Comparison of ENCODE assay signal across 17 mouse cellular contexts in the genomic region with DNA sequence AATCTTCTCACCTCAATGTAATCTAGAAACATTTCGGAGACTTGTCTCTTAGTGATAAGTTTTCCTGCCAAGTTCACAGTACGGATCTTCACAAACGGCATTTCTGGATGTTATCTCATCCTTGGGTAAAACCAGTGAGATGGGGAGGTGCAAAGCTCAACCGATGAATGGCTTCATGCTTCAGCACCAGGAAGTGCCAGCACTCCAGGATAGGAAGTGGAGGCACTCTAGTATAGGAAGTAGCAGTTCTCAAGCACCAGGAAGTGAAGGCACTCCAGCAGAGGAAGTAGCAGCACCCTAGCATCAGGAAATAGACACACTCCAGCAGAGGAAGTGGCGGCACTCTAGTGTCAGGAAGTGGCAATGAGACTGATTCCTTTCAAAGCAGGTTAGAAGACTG. TPM values are rescaled to one million over a fixed set of nuclear protein-coding genes. Genes with fewer than 3 reads are reported as not detected.
DNase-seq lines count a peak whose midpoint lies in the region; ATAC-seq and TF ChIP-seq lines count a peak whose summit lies in the region.
"Had no signal": no experiment of that assay in that cellular context is flagged by ENCODE, and none has a peak within 500 bp of the region (broad histone marks: within the 10 kb centered on the region; RNA-seq: fewer than 3 reads in every experiment).

No protein-coding gene starts in this region.

- peak; percentile 40; the same call in 1 of the 2 replicates for ATAC-seq in lung, postnatal 0 days
- ATAC-seq in megakaryocyte progenitor cell, adult 5-6 weeks (replicated peaks; ENCODE audit: poor library complexity): peak; percentile 73
- ATAC-seq: forebrain, postnatal 0 days; liver, postnatal 0 days had no signal

- 73% methylated on average over 5 of the region's 5 CpGs for WGBS in lung, postnatal 0 days

- peaks cover 4% of the 10 kb centered on the region; the same call in 1 of the 2 replicates for H3K4me1 ChIP-seq in lung, postnatal 0 days (ENCODE audit: insufficient read depth, low read depth, low read length)
- peaks cover 3 to 8% of the 10 kb centered on the region in 2 experiments; a peak in 2 of 4 replicates for H3K4me1 ChIP-seq in CH12.LX (ENCODE audit: control insufficient read depth in 1 of 2, insufficient read depth in 2 of 2)
- H3K4me1 ChIP-seq: midbrain, embryonic 10.5 days had no signal

- no peak overlapping the region for H3K9ac ChIP-seq in lung, postnatal 0 days (replicated peaks; ENCODE audit: low read depth)
- no peak overlapping the region for H3K9ac ChIP-seq in CH12.LX (ENCODE audit: insufficient read depth, low read depth)
- H3K9ac ChIP-seq: forebrain, postnatal 0 days; limb, embryonic 13.5 days; liver, postnatal 0 days had no signal

- no peak for TF ChIP-seq POLR2A in CH12.LX (IDR thresholded peaks at IDR 0.05; ENCODE audit: low read depth, low read length)

- in situ Hi-C loops in CH12.LX (cut with MboI; ENCODE audit: low pct_ligation_motif_present, low pct_unique_long_range_greater_than_20kb, low sequenced_read_pairs): no loop called here

- H3K36me3 ChIP-seq in lung, postnatal 0 days (ENCODE audit: insufficient read depth, low read length): no peaks in the 10 kb centered on the region
- H3K36me3 ChIP-seq in CH12.LX (replicated peaks in 1 of 2; ENCODE audit: control insufficient read depth in 1 of 2, insufficient read depth in 1 of 2, low read length in 1 of 2): no peaks in the 10 kb centered on the region
- H3K36me3 ChIP-seq: limb, embryonic 13.5 days; midbrain, embryonic 10.5 days had no signal

- no peak for DNase-seq in lung, postnatal 0 days (ENCODE audit: low spot score)
- no peak for DNase-seq in lung, adult 18-20 months
- DNase-seq in CH12.LX (ENCODE audit: extremely low read depth): no peak
- DNase-seq in thymus, postnatal 36 days: peak; percentile 40 to 62
- DNase-seq in left cerebral cortex, adult 11 months (ENCODE audit: low spot score): no peak
- DNase-seq in adrenal gland, adult 8-10 months: no peak
- DNase-seq: adrenal gland, postnatal 25 days; forebrain, postnatal 0 days; gastrocnemius, postnatal 36 days; heart, postnatal 36 days; kidney, adult 18-20 months; liver, postnatal 0 days; right cerebral cortex, postnatal 4 days had no signal

- no peaks in the 10 kb centered on the region for H3K9me3 ChIP-seq in lung, postnatal 0 days (ENCODE audit: low read length)
- H3K9me3 ChIP-seq in CH12.LX (replicated peaks; ENCODE audit: low read length): no peaks in the 10 kb centered on the region
- H3K9me3 ChIP-seq: limb, embryonic 13.5 days; midbrain, embryonic 10.5 days had no signal

- TF ChIP-seq CTCF in lung, postnatal 0 days (IDR thresholded peaks at IDR 0.05): no peak
- no peak for TF ChIP-seq CTCF in CH12.LX (conservative IDR thresholded peaks at IDR 0.05 in 1 of 2, IDR thresholded peaks at IDR 0.05 in 1 of 2; ENCODE audit: low read depth in 2 of 2, low read length in 2 of 2)

- no peak overlapping the region for H3K4me2 ChIP-seq in lung, postnatal 0 days (replicated peaks; ENCODE audit: low read depth, low read length)
- H3K4me2 ChIP-seq in CH12.LX (ENCODE audit: insufficient read depth, low read depth, poor library complexity, severe bottlenecking): no peak overlapping the region
- H3K4me2 ChIP-seq: limb, embryonic 13.5 days had no signal

- no peaks in the 10 kb centered on the region for H3K79me2 ChIP-seq in CH12.LX (replicated peaks; ENCODE audit: control insufficient read depth, extremely low read depth, insufficient read depth, poor library complexity, severe bottlenecking)

- no peak overlapping the region for H3K27ac ChIP-seq in lung, postnatal 0 days (ENCODE audit: low read length)
- no peak overlapping the region for H3K27ac ChIP-seq in CH12.LX (ENCODE audit: insufficient read depth, low read depth)
- H3K27ac ChIP-seq: limb, embryonic 13.5 days; midbrain, embryonic 10.5 days had no signal

- no peak overlapping the region for H3K4me3 ChIP-seq in lung, postnatal 0 days (ENCODE audit: low read depth, low read length)
- H3K4me3 ChIP-seq in CH12.LX (replicated peaks in 1 of 3; ENCODE audit: low read depth in 2 of 3, low read length in 2 of 3, poor library complexity in 1 of 3): no peak overlapping the region
- H3K4me3 ChIP-seq: limb, embryonic 13.5 days; midbrain, embryonic 10.5 days; myocyte had no signal

- H3K27me3 ChIP-seq in lung, postnatal 0 days (replicated peaks; ENCODE audit: insufficient read depth, low read length): no peaks in the 10 kb centered on the region
- H3K27me3 ChIP-seq in CH12.LX (replicated peaks): no peaks in the 10 kb centered on the region

- dilution Hi-C loops in CH12.LX (cut with MboI; ENCODE audit: extremely low pct_ligation_motif_present, extremely low pct_unique_long_range_greater_than_20kb, low sequenced_read_pairs): no loop called here

- TF ChIP-seq EP300 in lung, postnatal 0 days (IDR thresholded peaks at IDR 0.05): no peak
- no peak for TF ChIP-seq EP300 in CH12.LX (IDR thresholded peaks at IDR 0.05; ENCODE audit: low read length)

- TF ChIP-seq RAD21 in CH12.LX (IDR thresholded peaks at IDR 0.05; ENCODE audit: low read depth, low read length): no peak

TF ChIP-seq in CH12.LX, 34 proteins besides CTCF, POLR2A, EP300 and RAD21:
- TF ChIP-seq ZKSCAN1 (IDR thresholded peaks at IDR 0.05; ENCODE audit: borderline replicate concordance, low read depth, low read length) (no peak), MAFK (IDR thresholded peaks at IDR 0.05; ENCODE audit: insufficient replicate concordance, low read length) (no peak), NRF1 (IDR thresholded peaks at IDR 0.05; ENCODE audit: low read depth, low read length) (no peak), ELF1 (IDR thresholded peaks at IDR 0.05; ENCODE audit: low read depth, low read length) (peak; percentile 80)

RNA-seq across cellular contexts. Expression of a gene that starts 27.9 kb away (rescaled TPM):
- 21.1 and 21.4 TPM in 2 replicates for polyA plus RNA-seq in lung, postnatal 0 days (2015; fragmentation: Nextera tagmentation; extraction: Ambion mirVana)
- 20.8 and 23.3 TPM in 2 replicates for total RNA-seq in CH12.LX (2012; rRNA removed)
- total RNA-seq in CH12.LX (2014; rRNA removed): 29.3 TPM in 2 replicates
- polyA plus RNA-seq in CH12.LX (2012; ENCODE audit: insufficient read length, low read depth): 20.3 and 20.6 TPM in 2 replicates
- 80.2 and 93.2 TPM in 2 replicates for total RNA-seq in megakaryocyte progenitor cell, adult 5-6 weeks (2015)
- 104 and 107 TPM in 2 replicates for total RNA-seq in megakaryocyte progenitor cell, adult 5-6 weeks (2017)
- 10 to 100 TPM; 12.0 to 20.5 (median 15.5) TPM for total RNA-seq in adrenal gland, adult 8-10 months (2022)
- polyA plus RNA-seq: myocyte had no signal

Comparison
In these comparisons a context has a peak if more than half of its experiments do, and no peak if none do; other contexts are left out.
1. DNase-seq: peak in thymus, postnatal 36 days (2 of 2); none in lung, postnatal 0 days (single experiment), lung, adult 18-20 months (0 of 2), CH12.LX (single experiment), left cerebral cortex, adult 11 months (single experiment) and adrenal gland, adult 8-10 months (single experiment).